Mouse (Mus musculus) liver, embryonic 14.5 days (tissue): ENCODE measurements around the gene Ptgs1. TPM values are rescaled to one million over a fixed set of nuclear protein-coding genes. Genes with fewer than 3 reads are reported as not detected.
A peak's percentile ranks its signal among the peaks of the same experiment; 100 is the strongest.

Source experiments
- ATAC-seq: fragments of 200-750 bp; cut with Nextera tagmentation; 2 replicates; pipeline ENCODE4 v1.8.0; 2017; ENCODE audit warnings: moderate number of reproducible peaks, mild to moderate bottlenecking, moderate library complexity; ENCODE audit not compliant: insufficient read depth
- DNase-seq, 3 experiments: peaks; one replicate each; pipeline ENCODE4 v3.0.0-alpha.2; 2012 to 2013; ENCODE audit warnings: low read depth in 3 of 3, low spot score in 3 of 3
- H3K27ac ChIP-seq: fragments of 300-500 bp; sonication (generic); 2 replicates; pipeline ENCODE4 v1.5.1; 2014; ENCODE audit warnings: moderate library complexity, mild to moderate bottlenecking, control low read depth, inconsistent platforms
- H3K27me3 ChIP-seq: fragments of 300-500 bp; sonication (generic); 2 replicates; pipeline ENCODE4 v1.6.1; 2014; ENCODE audit warnings: mild to moderate bottlenecking, low read length, moderate library complexity; ENCODE audit not compliant: control insufficient read depth, insufficient read depth
- H3K36me3 ChIP-seq: fragments of 300-500 bp; sonication (generic); replicated peaks from 2 replicates; pipeline ENCODE4 v1.6.1; 2014; ENCODE audit warnings: low read depth; ENCODE audit not compliant: control insufficient read depth, insufficient read depth
- H3K4me1 ChIP-seq, 2 experiments: fragments of 200-500 bp in 1 of 2; fragments of 300-500 bp in 1 of 2; sonication (generic) in 1 of 2; replicated peaks; 2 replicates each; pipeline ENCODE4 v1.6.1; 2012 to 2014; ENCODE audit warnings: antibody characterized with exemption in 1 of 2, inconsistent platforms in 1 of 2, low read length in 1 of 2; ENCODE audit not compliant: control insufficient read depth in 2 of 2, insufficient read depth in 2 of 2
- H3K4me2 ChIP-seq: fragments of 300-500 bp; sonication (generic); 2 replicates; pipeline ENCODE4 v1.6.1; 2014; ENCODE audit warnings: low read depth, mild to moderate bottlenecking, control low read depth, moderate library complexity
- H3K4me3 ChIP-seq, 2 experiments: fragments of 200-500 bp in 1 of 2; fragments of 300-500 bp in 1 of 2; sonication (generic) in 1 of 2; 2 replicates each; pipeline ENCODE4 v1.5.1; 2012 to 2014; ENCODE audit warnings: low read depth in 2 of 2, low read length in 2 of 2, mild to moderate bottlenecking in 2 of 2, control low read depth in 1 of 2, inconsistent platforms in 1 of 2, moderate library complexity in 1 of 2; ENCODE audit not compliant: insufficient read depth in 1 of 2
- H3K9ac ChIP-seq: fragments of 300-500 bp; sonication (generic); replicated peaks from 2 replicates; pipeline ENCODE4 v1.6.1; 2014; ENCODE audit warnings: mild to moderate bottlenecking, control low read depth, moderate library complexity
- H3K9me3 ChIP-seq: fragments of 300-500 bp; sonication (generic); 2 replicates; pipeline ENCODE4 v1.6.1; 2016; ENCODE audit warnings: low read length, mixed read lengths; ENCODE audit not compliant: control insufficient read depth
- CTCF ChIP-seq: IDR thresholded peaks from 2 replicates; pipeline ENCODE4 v1.5.1; 2016; ENCODE audit warnings: antibody characterized with exemption, low read depth, control low read depth
- EP300 ChIP-seq: IDR thresholded peaks from 2 replicates; pipeline ENCODE4 v1.6.1; 2016; ENCODE audit warnings: antibody characterized with exemption, low read depth
- WGBS: fragments of 180-500 bp; shearing (Covaris S2); extraction: QIAGEN DNeasy Blood & Tissue Kit; methylation state at CpG from one replicate; pipeline ENCODE4 v1.1.7; 2014; ENCODE audit not compliant: insufficient replicate concordance; 5-methylcytosine and 5-hydroxymethylcytosine counted together
- polyA plus RNA-seq, 2 experiments: library from polyadenylated mRNA; depleted of rRNA in 1 of 2; stranded (reverse) in 1 of 2; unstranded in 1 of 2; fragments of >200 nt; fragmentation: Nextera tagmentation in 1 of 2; extraction: Ambion mirVana in 1 of 2; gene quantifications; 2 replicates each; pipeline versions ENCODE4 v1.2.1 to v1.2.3; 2012 to 2014

Ptgs1 gene
- polyA plus RNA-seq, 2 experiments: 9.9 to 16.4 TPM

DNA sequence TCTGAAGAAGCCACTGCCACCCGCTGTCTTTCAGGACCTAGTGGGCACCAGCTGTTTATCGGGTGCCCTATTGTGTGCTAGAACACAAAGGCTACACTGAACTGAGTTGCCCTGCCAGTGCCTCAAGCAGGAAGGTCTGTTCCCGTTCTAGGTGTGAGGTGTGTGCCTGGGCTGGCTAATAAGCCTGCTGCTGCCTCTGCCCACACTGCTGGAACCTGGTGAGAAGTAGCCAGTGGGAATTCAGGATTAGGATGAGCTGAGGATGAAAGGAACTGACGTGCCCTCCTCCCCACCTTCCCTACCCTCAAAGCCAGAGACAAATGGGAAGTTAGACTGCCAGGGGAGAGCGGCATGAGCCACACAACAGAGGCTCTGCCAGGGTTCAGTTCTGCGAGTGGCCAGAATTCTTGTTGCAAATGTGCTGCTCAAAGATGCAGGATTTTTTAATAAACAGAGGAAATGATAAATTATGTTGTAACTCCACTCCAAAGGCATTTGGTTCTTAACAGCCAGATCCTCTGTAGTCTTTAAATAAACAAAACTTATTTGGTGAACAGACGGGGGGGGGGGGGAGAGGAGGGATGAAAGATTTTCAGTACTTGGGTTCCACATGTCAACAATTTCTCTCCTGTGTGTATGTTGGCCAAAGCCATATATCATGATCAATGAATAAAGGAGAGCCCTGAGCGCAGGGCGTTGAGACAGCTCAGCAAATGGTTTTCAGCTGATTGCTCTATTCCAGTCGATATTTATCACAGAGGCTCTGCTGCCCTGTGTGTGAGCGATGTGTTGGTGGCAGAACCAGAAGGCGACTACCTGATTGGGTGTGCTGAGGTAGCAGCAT is 38.9 kb upstream of the Ptgs1 start:
- H3K36me3 ChIP-seq: no peaks in the 10 kb centered on the region
- DNase-seq (no peak), ATAC-seq (0 out of 2 replicates have a peak, but pooled peaks have one; percentile 5)
- no peak for TF ChIP-seq EP300
- TF ChIP-seq CTCF: no peak
- peaks cover 4 to 6% of the 10 kb centered on the region in 2 experiments for H3K4me1 ChIP-seq
- H3K4me3 ChIP-seq: no peak overlapping the region
- H3K27me3 ChIP-seq: no peaks in the 10 kb centered on the region
- no peak overlapping the region for H3K9ac ChIP-seq
- H3K27ac ChIP-seq: no peak overlapping the region
- H3K9me3 ChIP-seq: no peaks in the 10 kb centered on the region
- no peak overlapping the region for H3K4me2 ChIP-seq
- WGBS: 73% methylated on average over 12 of the region's 12 CpGs

DNA sequence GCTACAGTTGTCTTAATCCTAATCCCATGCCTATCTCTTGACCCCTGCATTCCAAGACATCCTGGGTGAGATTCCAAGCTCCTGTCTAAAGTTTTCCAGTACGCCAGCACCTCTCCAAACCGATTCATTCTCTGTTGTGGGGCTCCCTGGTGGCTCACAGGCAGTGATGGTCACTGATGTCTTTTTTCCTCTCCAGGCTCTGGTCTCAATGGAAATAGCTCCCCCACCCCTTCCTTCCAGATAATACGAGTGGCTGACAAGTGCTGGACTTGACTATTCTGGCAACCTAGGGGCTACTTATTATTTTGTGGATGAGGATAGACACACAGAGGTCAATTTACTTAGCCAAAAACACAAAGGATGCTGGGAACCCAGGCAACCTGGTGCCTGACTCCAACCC is 33.2 kb upstream of the Ptgs1 start:
- H3K9me3 ChIP-seq: no peaks in the 10 kb centered on the region
- 65% methylated on average over 3 of the region's 3 CpGs for WGBS
- no peak for TF ChIP-seq CTCF
- TF ChIP-seq EP300: no peak
- H3K4me1 ChIP-seq: peaks cover 36 to 45% of the 10 kb centered on the region in 2 experiments
- ATAC-seq (no peak), DNase-seq (no peak)
- H3K36me3 ChIP-seq: no peaks in the 10 kb centered on the region
- H3K27ac ChIP-seq: peak overlapping the region; percentile 99
- H3K9ac ChIP-seq: peak overlapping the region; percentile 94
- peaks cover 12% of the 10 kb centered on the region for H3K27me3 ChIP-seq
- H3K4me2 ChIP-seq: peak overlapping the region; percentile 88
- H3K4me3 ChIP-seq: no peak overlapping the region

DNA sequence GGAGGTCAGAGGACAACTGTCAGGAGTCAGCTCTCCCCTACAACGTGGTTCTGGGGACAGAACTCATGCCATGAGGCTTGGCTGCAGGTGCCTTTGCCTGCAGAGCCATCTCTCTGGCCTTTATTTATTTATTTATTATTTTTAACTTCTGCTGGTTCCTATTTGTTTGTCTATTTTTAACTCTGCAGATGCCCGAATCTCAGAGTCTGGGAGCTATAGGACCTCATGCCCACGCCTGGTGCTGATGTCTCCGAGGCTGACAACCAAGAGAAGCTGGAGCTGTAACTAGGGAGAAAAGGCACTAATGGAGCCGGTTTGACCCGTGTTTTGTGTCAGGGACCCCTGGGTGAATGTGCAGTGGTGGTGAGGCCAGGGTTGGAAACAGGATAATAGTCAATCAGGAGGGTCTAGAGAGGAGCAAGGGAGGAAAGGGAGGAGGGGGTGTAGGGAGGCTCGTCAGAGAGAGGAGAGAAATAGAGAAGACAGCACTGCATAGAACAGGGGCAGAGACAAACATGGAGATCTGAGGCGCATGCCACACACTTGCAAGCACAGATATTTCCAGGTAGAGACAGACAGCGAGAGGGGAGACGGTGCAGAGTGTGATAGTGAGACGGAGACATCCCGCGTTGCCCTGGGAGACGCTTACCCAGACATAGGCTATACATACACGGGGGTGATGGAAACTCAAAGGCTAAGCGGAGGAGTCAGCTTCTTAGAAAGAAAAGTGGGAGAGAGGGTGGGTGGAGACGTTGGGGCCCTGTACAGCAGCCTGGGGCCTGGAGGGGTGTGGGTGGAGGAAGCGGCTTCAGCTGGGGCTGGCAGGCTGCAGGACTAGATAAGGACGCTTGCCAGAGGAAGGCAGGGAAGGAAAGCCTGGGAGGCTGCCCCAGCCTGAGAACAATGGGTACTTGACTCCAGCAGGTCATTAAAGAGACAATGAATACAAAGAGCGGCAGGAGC is 32.0 kb upstream of the Ptgs1 start:
- 5% methylated on average over 20 of the region's 20 CpGs for WGBS
- Histone ChIP-seq H3K27me3 (peaks cover 22% of the 10 kb centered on the region), H3K4me1 (peaks cover 38 to 54% of the 10 kb centered on the region in 2 experiments), H3K4me2 (peak overlapping the region; percentile 88), H3K4me3 (peak overlapping the region; percentile 63 to 72), H3K9me3 (no peaks in the 10 kb centered on the region), H3K36me3 (no peaks in the 10 kb centered on the region), H3K9ac (peak overlapping the region; percentile 94), H3K27ac (peak overlapping the region; percentile 99)
- ATAC-seq (peak; percentile 98), DNase-seq (peak; percentile 81 to 88 (median 83))
- TF ChIP-seq EP300 (peak; percentile 78), CTCF (peak; percentile 25)

DNA sequence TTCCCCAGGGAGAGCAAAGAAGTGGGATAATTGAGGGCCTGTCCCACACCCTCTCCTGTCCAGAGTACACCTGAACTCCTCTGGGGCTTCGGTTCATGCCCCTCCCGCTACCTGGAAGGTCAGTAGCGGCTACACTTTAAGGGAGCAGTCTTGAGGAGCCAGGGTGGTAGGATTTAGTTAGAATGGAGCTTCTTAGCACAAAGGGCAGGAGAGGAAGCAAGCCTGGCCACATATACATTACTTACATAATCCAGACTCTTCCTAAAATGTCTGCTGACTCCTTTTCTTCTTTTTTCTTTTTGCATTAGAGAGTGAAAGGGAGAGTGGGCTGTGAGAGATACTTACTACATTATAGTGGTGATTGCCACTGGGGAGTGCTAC is 31.4 kb upstream of the Ptgs1 start:
- DNase-seq (no peak), ATAC-seq (peak; percentile 50)
- no peaks in the 10 kb centered on the region for H3K9me3 ChIP-seq
- H3K4me1 ChIP-seq: peaks cover 38 to 58% of the 10 kb centered on the region in 2 experiments
- H3K4me2 ChIP-seq: peak overlapping the region; percentile 88
- H3K27me3 ChIP-seq: peaks cover 26% of the 10 kb centered on the region
- H3K4me3 ChIP-seq: peak overlapping the region; percentile 59 to 63
- no peaks in the 10 kb centered on the region for H3K36me3 ChIP-seq
- TF ChIP-seq EP300: no peak
- peak overlapping the region; percentile 99 for H3K27ac ChIP-seq
- peak overlapping the region; percentile 94 for H3K9ac ChIP-seq
- 5% methylated on average over 3 of the region's 3 CpGs for WGBS
